Mouse (Mus musculus): Measurements from ENCODE around the gene Mat2b.
"Not testable (repeated sequence)": the region's sequence is repeated elsewhere in the genome, so short reads cannot be mapped to it uniquely, and the experiment has no call there.

Gene Mat2b

GRCm38 (mm10) chr11:40695103-40695502 lies at the start of gene Mat2b:
TSS of gene Mat2b (minus strand) at chr11:40695203.
- DNase-seq (ENCODE audit: low read depth in 1 of 2, low spot score in 2 of 2): no peak

- no peak for DNase-seq (ENCODE audit: low read depth in 1 of 2, low spot score in 2 of 2)
Observed at GRCm38 (mm10) chr11:40744348-40744747, 49.3 kb upstream of the Mat2b start.

DNA sequence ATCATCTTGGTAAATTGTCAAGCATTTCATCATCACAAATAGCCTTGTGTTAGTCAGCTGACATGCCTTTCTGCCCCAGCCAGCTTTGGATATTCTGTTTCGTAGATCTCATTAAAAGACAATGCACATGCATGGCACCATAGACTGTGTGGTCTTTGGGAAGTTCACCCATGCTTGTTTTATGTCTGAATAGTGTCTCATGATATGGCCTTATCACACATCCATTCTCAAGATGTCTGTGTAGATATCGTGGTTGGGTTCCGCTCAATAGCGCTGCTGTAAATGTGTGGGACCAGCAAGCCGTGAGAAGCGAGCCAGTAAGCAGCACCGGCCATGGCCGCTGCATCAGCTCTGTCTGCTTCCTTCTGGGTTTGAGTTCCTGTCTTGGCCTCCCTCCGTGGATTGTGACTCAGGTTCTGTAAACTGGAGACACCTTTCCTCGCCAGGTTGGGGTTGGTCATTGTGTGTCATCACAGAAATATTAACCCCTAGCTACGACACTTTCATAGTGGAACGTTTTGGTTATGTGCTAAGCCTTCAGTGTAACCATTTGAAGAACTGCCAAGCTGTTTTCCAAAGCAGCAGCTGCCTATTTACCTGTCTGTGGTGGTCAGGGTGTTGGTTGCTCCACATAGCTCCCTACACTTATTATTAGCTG lies 46.7 kb upstream of the Mat2b start:
- no peak for DNase-seq (ENCODE audit: low read depth in 1 of 2, low spot score in 2 of 2)

DNA sequence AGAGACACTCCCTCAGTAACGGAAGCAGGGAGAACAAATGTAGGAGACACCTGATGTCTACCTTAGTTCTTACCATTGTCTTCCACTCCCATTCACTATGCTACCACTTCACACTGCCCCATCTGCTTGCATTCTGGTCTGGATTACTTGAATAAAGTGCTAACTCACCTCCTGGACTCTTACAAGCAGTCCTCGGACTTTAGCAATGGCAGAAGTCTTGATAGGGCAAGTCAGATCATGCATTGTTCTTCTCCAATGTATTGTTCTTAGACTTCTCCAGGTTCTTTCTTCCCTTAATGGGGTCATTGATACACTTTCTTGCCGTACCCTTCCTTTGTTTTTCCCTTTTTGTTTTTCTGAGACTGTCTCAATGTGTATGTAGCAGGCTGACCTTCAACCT lies 42.4 kb upstream of the Mat2b start:
- DNase-seq (ENCODE audit: low read depth in 1 of 2, low spot score in 2 of 2): no peak

DNA sequence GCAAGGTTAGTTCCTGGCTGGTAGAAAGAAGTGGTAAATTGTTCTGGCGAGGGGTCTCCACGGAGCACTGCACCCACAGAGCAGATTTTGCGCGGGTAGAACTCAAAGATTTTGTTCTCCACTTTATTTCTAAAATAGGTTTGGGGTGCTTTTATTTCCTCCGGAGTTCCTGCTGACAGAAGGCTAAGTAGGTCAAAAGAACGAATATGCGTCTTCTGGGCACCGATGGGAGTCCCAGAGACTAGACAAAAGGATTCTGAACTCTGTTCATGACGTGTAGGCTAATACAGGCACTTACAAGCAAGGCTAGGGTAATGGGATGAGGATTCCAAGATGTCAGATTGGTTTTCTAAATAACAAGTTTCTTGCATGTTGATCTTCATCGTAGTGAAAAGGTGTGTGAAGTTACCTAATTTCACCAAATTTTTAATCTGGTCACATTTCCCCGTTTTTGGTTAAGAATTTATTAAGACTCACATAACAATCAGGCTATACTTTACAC lies 39.3 kb upstream of the Mat2b start:
- DNase-seq (ENCODE audit: low read depth in 1 of 2, low spot score in 2 of 2): no peak

DNA sequence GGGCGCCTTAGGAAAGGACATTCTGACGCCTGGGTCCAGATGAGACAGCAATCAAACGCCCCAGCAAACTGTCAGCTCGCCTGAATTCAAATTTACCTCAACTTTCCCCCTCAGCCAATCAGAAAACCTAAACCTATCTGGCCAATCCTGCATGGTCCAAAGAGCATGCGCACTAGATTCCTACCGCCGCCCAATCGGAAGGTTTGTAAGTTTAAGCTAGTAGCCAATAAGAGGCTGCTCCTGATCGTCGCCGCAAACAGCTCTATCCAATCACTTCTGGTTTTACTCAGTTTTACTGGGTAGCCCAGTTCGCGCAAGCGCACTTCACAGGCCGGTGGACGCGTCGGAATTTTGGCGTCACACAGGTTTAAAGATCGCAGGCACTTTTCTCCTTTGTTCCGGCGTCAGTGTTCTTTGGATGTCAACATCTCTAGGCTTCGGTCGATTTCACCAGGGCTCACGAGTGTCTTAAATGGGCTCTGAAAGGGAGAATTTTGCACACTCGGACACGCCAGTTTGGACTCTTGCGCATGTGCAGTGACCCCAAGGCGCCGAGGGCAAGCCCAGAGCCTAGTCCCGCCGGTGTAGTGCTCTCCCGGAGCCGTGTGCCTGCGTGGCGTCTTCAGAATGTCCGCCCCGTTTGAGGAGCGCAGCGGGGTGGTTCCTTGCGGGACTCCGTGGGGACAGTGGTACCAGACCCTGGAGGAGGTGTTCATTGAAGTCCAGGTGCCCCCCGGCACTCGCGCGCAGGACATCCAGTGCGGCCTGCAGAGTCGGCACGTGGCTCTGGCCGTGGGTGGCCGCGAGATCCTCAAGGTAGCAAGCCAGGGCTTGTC lies 38.6 kb upstream of the Mat2b start, which contains the start of the genes Hmmr and Nudcd2:
Gene Hmmr, minus strand, starts transcription at position 84 of the 836 bp plus-strand sequence.
Gene Nudcd2, plus strand, starts transcription at position 329 of the 836 bp plus-strand sequence.
- peak; percentile 83 to 88 for DNase-seq (ENCODE audit: low read depth in 1 of 2, low spot score in 2 of 2)

DNA sequence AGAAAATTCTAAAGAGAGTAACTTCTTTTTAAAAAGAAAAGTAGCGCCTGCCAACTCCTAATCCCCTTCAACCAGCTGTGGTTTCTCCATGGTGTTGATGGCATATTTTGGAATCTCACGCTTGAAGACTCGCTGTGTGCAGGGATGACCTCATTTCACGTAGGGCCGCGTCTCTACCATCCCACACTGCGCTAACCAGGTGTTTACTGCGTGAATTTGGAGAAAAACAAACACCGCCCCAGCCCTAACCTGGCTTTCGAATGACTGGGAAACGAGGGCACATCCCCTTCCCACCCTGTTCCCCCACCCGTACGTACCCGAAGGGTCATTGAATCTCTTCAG lies 38.0 kb upstream of the Mat2b start:
- DNase-seq (ENCODE audit: low read depth in 1 of 2, low spot score in 2 of 2): no peak

DNA sequence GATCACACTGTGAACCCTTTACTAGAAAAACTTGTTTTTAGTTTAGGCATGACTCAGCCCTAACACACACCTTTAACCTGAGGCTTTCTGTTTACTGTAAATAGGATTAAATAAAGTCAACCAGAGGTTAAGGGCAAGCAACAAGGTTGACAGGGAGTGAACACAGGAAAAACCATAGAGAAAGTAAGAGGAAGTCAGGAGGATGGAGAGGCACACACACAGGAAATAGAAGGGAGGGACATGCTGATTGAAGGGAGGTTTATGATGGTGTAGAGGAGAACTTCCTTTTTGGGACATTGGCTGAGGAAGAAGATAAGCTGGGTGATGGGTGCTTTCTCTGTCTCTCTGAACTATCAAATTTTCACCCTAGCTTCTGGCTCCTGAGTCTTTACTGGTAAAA lies 23.3 kb upstream of the Mat2b start:
- DNase-seq (ENCODE audit: low read depth in 1 of 2, low spot score in 2 of 2): no peak

GRCm38 (mm10) chr11:40715524-40715923 lies 20.5 kb upstream of the Mat2b start:
- no peak for DNase-seq (ENCODE audit: low read depth in 1 of 2, low spot score in 2 of 2)

GRCm38 (mm10) chr11:40713858-40714257 lies 18.9 kb upstream of the Mat2b start:
- no peak for DNase-seq (ENCODE audit: low read depth in 1 of 2, low spot score in 2 of 2)

DNA sequence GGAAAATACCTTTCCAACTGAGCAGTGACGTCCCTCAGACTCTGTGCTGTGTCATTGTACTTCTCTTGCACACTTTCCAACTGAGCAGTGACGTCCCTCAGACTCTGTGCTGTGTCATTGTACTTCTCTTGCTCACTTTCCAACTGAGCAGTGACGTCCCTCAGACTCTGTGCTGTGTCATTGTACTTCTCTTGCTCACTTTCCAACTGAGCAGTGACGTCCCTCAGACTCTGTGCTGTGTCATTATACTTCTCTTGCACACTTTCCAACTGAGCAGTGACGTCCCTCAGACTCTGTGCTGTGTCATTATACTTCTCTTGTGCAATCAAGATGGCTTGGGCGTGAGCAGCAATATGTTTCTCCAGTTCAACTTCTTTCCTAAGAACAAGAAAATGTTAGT lies 14.9 kb upstream of the Mat2b start:
- DNase-seq (ENCODE audit: low read depth in 1 of 2, low spot score in 2 of 2): not testable (repeated sequence)

GRCm38 (mm10) chr11:40694311-40695087 lies 504 bp downstream of the Mat2b start:
- DNase-seq (ENCODE audit: low read depth in 1 of 2, low spot score in 2 of 2): peak; percentile 5 to 6

DNA sequence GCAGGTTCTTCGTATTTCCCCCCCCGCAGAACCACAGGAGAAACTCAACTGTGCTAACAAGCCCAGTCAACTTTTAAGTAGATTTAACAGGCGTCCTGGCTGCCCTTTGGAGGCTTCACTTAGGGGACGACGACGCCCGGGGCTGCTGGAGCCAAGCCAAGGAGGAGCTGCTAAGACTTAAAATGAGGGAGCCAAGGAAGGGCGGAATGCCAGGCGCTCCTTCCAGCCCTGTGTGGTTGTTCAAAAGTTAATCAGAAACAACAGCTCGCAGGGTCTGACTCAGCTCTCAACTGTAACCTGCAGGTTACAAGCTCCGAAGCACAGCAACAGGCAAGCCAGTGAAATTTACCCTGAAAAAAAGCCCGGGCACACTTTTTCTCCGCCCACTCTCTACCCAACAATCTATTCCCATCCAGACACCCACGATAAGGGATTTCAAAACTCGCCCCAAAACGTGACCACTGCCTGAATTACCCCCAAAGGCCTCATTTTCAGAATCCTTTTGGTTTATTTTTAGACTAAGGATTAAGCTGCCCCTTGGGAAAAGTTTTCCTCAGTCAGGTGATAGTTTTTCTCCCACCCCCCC lies 1.5 kb downstream of the Mat2b start:
- peak in 1 of 2 experiments; percentile 1 for DNase-seq (ENCODE audit: low read depth in 1 of 2, low spot score in 2 of 2)

DNA sequence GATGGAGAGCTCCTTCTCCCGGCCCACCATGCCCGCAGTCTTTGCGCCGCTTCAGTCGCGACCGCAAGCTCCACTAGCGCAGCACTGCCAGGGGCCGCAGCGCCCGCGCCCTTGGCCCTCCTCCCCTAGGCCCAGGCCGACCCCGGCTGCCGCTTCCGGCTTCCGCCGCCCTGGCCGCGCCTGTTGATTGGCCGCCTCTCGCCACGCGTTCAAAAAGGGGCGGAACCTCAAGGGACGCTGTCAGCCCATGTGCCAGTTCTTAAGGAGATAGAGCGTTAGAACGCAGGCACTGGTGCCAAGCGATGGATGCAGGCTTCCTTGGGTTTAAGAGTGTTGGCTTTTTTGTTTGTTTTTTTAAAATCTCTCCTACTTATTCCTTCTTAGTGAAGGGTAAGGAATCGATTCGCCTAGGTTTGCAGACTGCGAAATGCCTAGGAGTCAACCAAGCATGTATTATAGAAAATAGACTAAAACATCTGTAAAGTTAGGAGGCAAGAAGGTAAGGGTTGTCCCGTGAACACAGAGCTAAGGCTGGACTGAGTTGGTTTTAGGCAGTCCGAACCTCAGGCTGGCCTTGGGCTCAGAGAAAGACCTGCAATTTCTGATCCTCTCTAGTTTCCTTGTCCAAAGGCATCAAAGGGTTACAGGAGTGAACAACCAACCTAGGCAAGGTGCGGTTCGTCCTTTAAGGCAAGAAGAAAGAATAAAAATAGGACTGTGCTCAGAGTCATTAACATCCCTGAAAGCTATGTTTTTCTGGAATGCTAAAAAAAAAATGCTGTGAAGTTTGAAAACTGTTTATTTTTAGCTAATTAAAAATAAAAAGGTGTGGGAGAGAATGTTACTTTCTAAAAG lies 2.3 kb downstream of the Mat2b start:
- DNase-seq (ENCODE audit: low read depth in 1 of 2, low spot score in 2 of 2): peak; percentile 74 to 87

DNA sequence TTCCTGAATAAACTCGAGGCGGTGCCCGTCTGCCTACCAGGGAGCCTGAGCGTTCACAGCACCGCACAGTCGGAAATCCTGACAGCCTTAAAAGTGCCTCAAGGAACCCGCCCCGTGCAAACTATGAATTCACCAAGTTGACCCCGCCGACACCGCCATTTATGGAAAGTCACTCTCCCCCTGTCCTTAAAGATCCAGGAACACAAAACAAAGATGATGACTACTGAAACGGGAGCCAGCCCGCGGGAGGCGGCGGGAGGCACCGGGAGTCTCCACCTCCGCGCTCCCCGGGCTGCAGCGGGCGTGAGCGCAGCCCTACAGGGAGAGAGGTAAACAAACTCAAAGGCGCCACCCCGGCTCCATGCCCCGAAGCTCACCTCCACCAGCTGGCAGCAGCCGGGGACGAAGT lies 2.9 kb downstream of the Mat2b start:
- DNase-seq (ENCODE audit: low read depth in 1 of 2, low spot score in 2 of 2): peak in 1 of 2 experiments; percentile 9

GRCm38 (mm10) chr11:40690444-40691127 lies 4.4 kb downstream of the Mat2b start:
- no peak for DNase-seq (ENCODE audit: low read depth in 1 of 2, low spot score in 2 of 2)

DNA sequence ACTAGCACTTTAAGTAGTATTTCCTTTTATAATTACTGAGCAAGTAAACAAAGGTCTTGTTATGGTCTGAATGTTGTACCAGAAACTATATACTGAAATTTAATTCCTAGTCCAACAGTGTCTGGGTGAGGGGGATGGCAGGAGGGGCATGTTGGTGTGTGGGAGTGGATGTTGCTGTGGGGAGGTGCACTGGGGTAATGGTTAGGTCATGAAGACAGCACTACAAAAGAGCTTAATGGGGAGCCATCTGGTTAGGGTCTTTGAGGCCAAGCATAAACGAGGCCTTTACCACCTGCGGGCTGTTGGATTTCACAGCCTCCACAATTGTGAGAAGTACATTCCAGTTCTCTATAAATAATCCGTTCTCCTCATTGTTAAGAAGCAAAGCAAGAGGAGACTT lies 11.7 kb downstream of the Mat2b start:
- no peak for DNase-seq (ENCODE audit: low read depth in 1 of 2, low spot score in 2 of 2)

GRCm38 (mm10) chr11:40682456-40682855 lies 12.5 kb downstream of the Mat2b start:
- DNase-seq (ENCODE audit: low read depth in 1 of 2, low spot score in 2 of 2): no peak

DNA sequence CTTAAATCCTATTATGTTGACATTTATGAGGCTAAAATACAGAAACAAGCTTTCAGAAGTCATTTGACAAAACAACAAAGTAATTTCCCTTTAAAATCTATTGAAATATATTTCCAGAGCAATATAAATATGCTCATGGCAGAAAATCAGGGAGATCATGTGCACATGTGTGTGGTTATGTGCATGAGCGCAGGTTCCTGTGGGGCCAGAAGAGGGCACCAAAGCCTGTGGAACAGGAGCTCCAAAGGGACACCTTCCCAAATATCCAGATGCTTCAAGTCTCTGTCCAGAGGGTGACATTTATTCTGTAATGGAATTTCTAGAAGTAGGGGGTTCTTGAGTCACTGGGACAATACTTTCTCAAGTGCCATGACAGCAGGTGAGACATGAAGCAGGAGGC lies 17.8 kb downstream of the Mat2b start:
- no peak for DNase-seq (ENCODE audit: low read depth in 1 of 2, low spot score in 2 of 2)

All from monocyte, adult 2 months (primary cell).